Mouse (Mus musculus): ENCODE results near the gene Bri3.

DNA sequence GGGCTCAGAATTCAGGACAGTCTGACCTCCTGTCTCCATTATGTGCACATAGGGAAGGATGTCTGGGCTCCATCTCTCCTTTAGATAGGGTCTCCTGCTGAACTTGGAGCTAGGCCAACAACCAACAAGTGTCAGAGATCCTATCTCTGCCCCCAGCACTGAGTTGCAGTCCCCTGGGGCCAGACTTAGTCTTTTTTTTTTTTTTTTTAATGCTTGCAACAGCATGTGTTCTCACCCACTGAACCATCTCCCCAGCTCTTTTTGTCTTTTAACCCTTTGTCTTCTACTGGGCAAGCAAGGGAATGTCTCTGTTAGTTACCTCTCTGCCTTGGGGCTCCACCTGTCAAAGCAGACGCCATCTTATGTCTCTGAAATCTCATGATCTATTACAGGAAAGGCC is 5.3 kb upstream of the Bri3 start:
- TF ChIP-seq POLR2A (IDR thresholded peaks at IDR 0.05; ENCODE audit: low read depth, low read length) (no peak), CTCF (IDR thresholded peaks at IDR 0.05; ENCODE audit: extremely low read depth, insufficient read length, insufficient replicate concordance, low read depth, low read length) (no peak)

Data from small intestine, adult 2 months (tissue).